Comparison of ENCODE assay signal across 8 mouse cellular contexts in the genomic region with DNA sequence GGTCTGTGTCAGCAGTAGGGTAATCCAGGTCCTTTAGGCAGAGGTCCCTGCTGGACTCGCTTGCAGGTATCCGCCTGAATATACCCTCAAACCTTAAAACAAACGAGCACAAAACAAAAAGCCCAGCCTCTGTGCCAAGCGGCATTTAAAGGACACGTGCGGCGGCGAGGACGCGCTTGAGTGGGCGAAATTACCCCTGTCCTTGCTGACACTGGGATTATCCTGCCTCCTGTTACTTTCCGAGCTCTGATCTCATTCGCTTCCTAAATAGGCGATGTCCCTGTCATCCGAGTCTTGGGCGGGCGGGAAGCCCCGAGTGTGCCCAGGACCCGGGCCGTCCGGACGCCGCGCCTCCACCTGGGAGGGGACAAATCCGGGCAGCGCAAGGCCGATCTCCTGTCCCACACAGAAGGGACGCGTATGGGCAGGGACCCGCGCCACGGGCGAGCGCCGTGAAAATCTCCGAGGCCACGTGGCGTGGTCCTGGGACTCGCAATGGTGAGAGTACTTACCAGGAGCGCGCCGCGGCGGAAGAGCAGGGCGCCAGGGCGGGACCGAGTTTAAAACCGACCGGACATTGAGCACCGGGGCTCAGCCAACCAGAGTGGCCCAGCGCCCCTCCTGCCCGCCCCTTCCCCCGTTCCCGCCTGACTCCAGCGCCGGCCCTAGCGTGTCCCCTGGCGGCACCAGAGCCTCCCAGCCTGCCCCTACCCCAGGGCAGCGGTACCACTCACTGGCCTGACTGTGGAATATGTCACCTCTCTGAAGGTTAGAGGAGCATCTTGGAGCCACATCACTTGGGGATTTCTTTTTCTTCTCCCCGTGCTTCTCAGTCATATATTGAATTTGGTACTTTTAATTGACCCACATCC. TPM values are rescaled to one million over a fixed set of nuclear protein-coding genes. Genes with fewer than 3 reads are reported as not detected.
A peak's percentile ranks its signal among the peaks of the same experiment; 100 is the strongest.
DNase-seq lines count a peak whose midpoint lies in the region; ATAC-seq lines count a peak whose summit lies in the region.

No protein-coding gene starts in this region.

- no peaks in the 10 kb centered on the region for H3K27me3 ChIP-seq in hindbrain, embryonic 14.5 days (ENCODE audit: control insufficient read depth, insufficient read depth, low read length)

- peaks cover 20% of the 10 kb centered on the region for H3K9me3 ChIP-seq in hindbrain, embryonic 14.5 days (ENCODE audit: control insufficient read depth, low read length)

- peak overlapping the region; percentile 59 for H3K9ac ChIP-seq in hindbrain, embryonic 14.5 days

- no peak overlapping the region for H3K27ac ChIP-seq in hindbrain, embryonic 14.5 days

- peaks cover 17% of the 10 kb centered on the region for H3K36me3 ChIP-seq in hindbrain, embryonic 14.5 days (replicated peaks; ENCODE audit: control insufficient read depth, insufficient read depth)

- ATAC-seq in hindbrain, embryonic 14.5 days (ENCODE audit: low FRiP score): peak; percentile 96

- H3K4me1 ChIP-seq in hindbrain, embryonic 14.5 days (replicated peaks; ENCODE audit: control insufficient read depth, insufficient read depth, low read length): no peaks in the 10 kb centered on the region

- WGBS in hindbrain, embryonic 14.5 days: 5% methylated on average over 57 of the region's 60 CpGs

- DNase-seq in R1 (ENCODE audit: low read depth, low spot score): peak; percentile 74
- peak; percentile 72 to 78 for DNase-seq in cerebellum, postnatal 36 days
- peak; percentile 47 to 54 for DNase-seq in frontal cortex, postnatal 36 days (ENCODE audit: low spot score in 2 of 2)
- DNase-seq in hindbrain, embryonic 14.5 days (ENCODE audit: low spot score): peak; percentile 53
- peak; percentile 61 to 62 for DNase-seq in layer of hippocampus, postnatal 36 days
- peak; percentile 87 for DNase-seq in lung, postnatal 36 days
- DNase-seq in retina, embryonic 14.5 days (ENCODE audit: low spot score): peak; percentile 68
- peak; percentile 62 for DNase-seq in urinary bladder, adult 2 months (ENCODE audit: low spot score)

- peak overlapping the region; percentile 57 for H3K4me3 ChIP-seq in hindbrain, embryonic 14.5 days (replicated peaks; ENCODE audit: low read length)

- H3K4me2 ChIP-seq in hindbrain, embryonic 14.5 days (replicated peaks): peak overlapping the region; percentile 73

RNA-seq across cellular contexts. Expression of gene Srpk2, which starts 27.9 kb away (rescaled TPM):
- 110 and 119 TPM in 2 replicates for polyA plus RNA-seq in hindbrain, embryonic 14.5 days (2014; fragmentation: Nextera tagmentation; extraction: Ambion mirVana)
- 100 to 1,000 TPM; 155 to 160 TPM for total RNA-seq in layer of hippocampus, postnatal 36 days (2021)
- polyA plus RNA-seq in urinary bladder, adult 2 months (2012; rRNA removed): 27.4 and 31.0 TPM in 2 replicates
